In genomic region chr16:65139771-65140170, GRCm38 (mm10) we compare ENCODE assay signal across 27 mouse cellular contexts. TPM values are rescaled to one million over a fixed set of nuclear protein-coding genes. Genes with fewer than 3 reads are reported as not detected.
DNase-seq lines count a peak whose midpoint lies in the region; ATAC-seq and TF ChIP-seq lines count a peak whose summit lies in the region.
"Had no signal": no experiment of that assay in that cellular context is flagged by ENCODE, and none has a peak within 500 bp of the region (broad histone marks: within the 10 kb centered on the region; RNA-seq: fewer than 3 reads in every experiment).

No protein-coding gene starts in this region.

- no peaks in the 10 kb centered on the region for H3K27me3 ChIP-seq in hindbrain, postnatal 0 days (ENCODE audit: insufficient read depth, low read length)
- H3K27me3 ChIP-seq in hindbrain, embryonic 11.5 days (ENCODE audit: control insufficient read depth, insufficient read depth, low read length), result no peaks in the 10 kb centered on the region
- H3K27me3 ChIP-seq: forebrain, embryonic 13.5 days; heart, embryonic 13.5 days; hindbrain, embryonic 12.5 days; hindbrain, embryonic 15.5 days; intestine, embryonic 15.5 days had no signal

- no peaks in the 10 kb centered on the region for H3K4me1 ChIP-seq in hindbrain, postnatal 0 days (ENCODE audit: insufficient read depth, low read length)
- no peaks in the 10 kb centered on the region for H3K4me1 ChIP-seq in hindbrain, embryonic 11.5 days (replicated peaks; ENCODE audit: control insufficient read depth, insufficient read depth, low read length)
- H3K4me1 ChIP-seq: forebrain, embryonic 13.5 days; heart, embryonic 10.5 days; heart, embryonic 13.5 days; hindbrain, embryonic 12.5 days; hindbrain, embryonic 15.5 days; intestine, embryonic 15.5 days had no signal

- no peaks in the 10 kb centered on the region for H3K9me3 ChIP-seq in hindbrain, postnatal 0 days (ENCODE audit: low read length)
- no peaks in the 10 kb centered on the region for H3K9me3 ChIP-seq in hindbrain, embryonic 11.5 days (ENCODE audit: control insufficient read depth, low read length)
- H3K9me3 ChIP-seq: forebrain, embryonic 10.5 days; forebrain, embryonic 13.5 days; heart, embryonic 10.5 days; heart, embryonic 13.5 days; hindbrain, embryonic 12.5 days; hindbrain, embryonic 15.5 days; intestine, embryonic 15.5 days had no signal

- TF ChIP-seq CTCF in hindbrain, postnatal 0 days (IDR thresholded peaks at IDR 0.05; ENCODE audit: low read depth), result no peak

- DNase-seq in cerebellum, postnatal 25 days, result peak; percentile 22 to 58
- DNase-seq in hindbrain, postnatal 0 days (ENCODE audit: low spot score), result peak; percentile 18
- DNase-seq in hindbrain, embryonic 11.5 days (ENCODE audit: low spot score), result no peak
- DNase-seq in forelimb bud, embryonic 11.5 days (ENCODE audit: low read depth, low spot score), result peak; percentile 12
- no peak for DNase-seq in layer of hippocampus, adult 18-20 months (ENCODE audit: low spot score in 2 of 2)
- DNase-seq: adrenal gland, adult 2 months; adrenal gland, postnatal 14 days; gastrocnemius, adult 2 months; gastrocnemius, postnatal 36 days; heart, adult 2 months; heart, postnatal 4 days; kidney, adult 11 months had no signal

- ATAC-seq in cerebellum, adult (ENCODE audit: insufficient number of reproducible peaks, low FRiP score, low TSS enrichment), result no peak
- no peak for ATAC-seq in hindbrain, postnatal 0 days
- ATAC-seq in hindbrain, embryonic 11.5 days (ENCODE audit: low FRiP score), result no peak
- ATAC-seq: CD4-positive, CD25-positive, alpha-beta regulatory T cell, adult 4 months; forebrain, embryonic 13.5 days; forebrain, embryonic 16.5 days; intestine, embryonic 15.5 days had no signal

- no peak overlapping the region for H3K4me3 ChIP-seq in hindbrain, postnatal 0 days (ENCODE audit: low read length)
- no peak overlapping the region for H3K4me3 ChIP-seq in hindbrain, embryonic 11.5 days (ENCODE audit: low read depth, low read length)
- H3K4me3 ChIP-seq: forebrain, embryonic 10.5 days; forebrain, embryonic 13.5 days; gastrocnemius, adult 2 months; heart, adult 2 months; heart, embryonic 10.5 days; heart, embryonic 13.5 days; hindbrain, embryonic 12.5 days; hindbrain, embryonic 15.5 days; intestine, embryonic 15.5 days had no signal

- H3K36me3 ChIP-seq in hindbrain, postnatal 0 days (ENCODE audit: insufficient read depth, low read length), result no peaks in the 10 kb centered on the region
- H3K36me3 ChIP-seq in hindbrain, embryonic 11.5 days (ENCODE audit: control insufficient read depth, insufficient read depth, low read length), result no peaks in the 10 kb centered on the region
- H3K36me3 ChIP-seq: forebrain, embryonic 10.5 days; heart, embryonic 10.5 days; heart, embryonic 13.5 days; hindbrain, embryonic 12.5 days; hindbrain, embryonic 15.5 days; intestine, embryonic 15.5 days had no signal

- no peak overlapping the region for H3K9ac ChIP-seq in hindbrain, postnatal 0 days (replicated peaks; ENCODE audit: low read length)
- no peak overlapping the region for H3K9ac ChIP-seq in hindbrain, embryonic 11.5 days (ENCODE audit: low read depth, low read length)
- H3K9ac ChIP-seq: forebrain, embryonic 13.5 days; heart, embryonic 13.5 days; hindbrain, embryonic 12.5 days; hindbrain, embryonic 15.5 days; intestine, embryonic 15.5 days had no signal

- no peak overlapping the region for H3K4me2 ChIP-seq in hindbrain, postnatal 0 days (ENCODE audit: low read depth, low read length)
- no peak overlapping the region for H3K4me2 ChIP-seq in hindbrain, embryonic 11.5 days (replicated peaks; ENCODE audit: low read depth, low read length)
- H3K4me2 ChIP-seq: forebrain, embryonic 13.5 days; heart, embryonic 13.5 days; hindbrain, embryonic 12.5 days; hindbrain, embryonic 15.5 days; intestine, embryonic 15.5 days had no signal

- H3K27ac ChIP-seq in hindbrain, postnatal 0 days, result no peak overlapping the region
- no peak overlapping the region for H3K27ac ChIP-seq in hindbrain, embryonic 11.5 days (ENCODE audit: low read depth, low read length)
- H3K27ac ChIP-seq: forebrain, embryonic 10.5 days; forebrain, embryonic 13.5 days; gastrocnemius, adult 2 months; heart, adult 2 months; heart, embryonic 10.5 days; heart, embryonic 13.5 days; hindbrain, embryonic 12.5 days; hindbrain, embryonic 15.5 days; intestine, embryonic 15.5 days had no signal

- 71% methylated on average over 2 of the region's 2 CpGs for WGBS in hindbrain, postnatal 0 days
- whole genome bisulfite sequencing in hindbrain, embryonic 11.5 days, result 86% methylated on average over 2 of the region's 2 CpGs

RNA-seq across cellular contexts. Expression of gene Htr1f, which starts 34.1 kb away (rescaled TPM):
- total RNA-seq in hindbrain, postnatal 0 days (2014; rRNA removed), result 0.31 and 1.7 TPM in 2 replicates
- 0.50 and 0.56 TPM in 2 replicates for polyA plus RNA-seq in hindbrain, postnatal 0 days (2015; fragmentation: Nextera tagmentation; extraction: Ambion mirVana)
- polyA plus RNA-seq in hindbrain, embryonic 11.5 days (2014; fragmentation: Nextera tagmentation; extraction: Ambion mirVana), result 0.06 TPM in 2 replicates
- 1 to 10 TPM; 4.4 to 5.8 TPM for total RNA-seq in layer of hippocampus, adult 18-20 months (2021)
- total RNA-seq: adrenal gland, adult 2 months; adrenal gland, postnatal 14 days; gastrocnemius, adult 2 months; gastrocnemius, postnatal 36 days; granulocyte monocyte progenitor cell, adult 5-6 weeks; heart, adult 2 months; heart, postnatal 14 days; heart, postnatal 4 days; MEL had no signal
- polyA plus RNA-seq: adrenal gland, adult 2 months; C2C12; CD4-positive, CD25-positive, alpha-beta regulatory T cell, adult 4 months; forebrain, embryonic 10.5 days; heart, adult 2 months; heart, embryonic 10.5 days; heart, embryonic 16.5 days; hindbrain, embryonic 12.5 days; intestine, embryonic 15.5 days had no signal

Comparison
In these comparisons a context has a peak if more than half of its experiments do, and no peak if none do; other contexts are left out.
1. DNase-seq: peak in cerebellum, postnatal 25 days (2 of 2), hindbrain, postnatal 0 days (single experiment) and forelimb bud, embryonic 11.5 days (single experiment); none in hindbrain, embryonic 11.5 days (single experiment) and layer of hippocampus, adult 18-20 months (0 of 2).